Mouse (Mus musculus) hindbrain, embryonic 11.5 days (tissue): ENCODE measurements around the gene Hyls1. TPM values are rescaled to one million over a fixed set of nuclear protein-coding genes. Genes with fewer than 3 reads are reported as not detected.

Experiments
- ATAC-seq: fragments of 200-750 bp; cut with Nextera tagmentation; 2 replicates; pipeline ENCODE4 v1.8.0; 2017; ENCODE audit warnings: mild to moderate bottlenecking, moderate TSS enrichment, moderate library complexity; ENCODE audit not compliant: low FRiP score
- DNase-seq: peaks from one replicate; pipeline ENCODE4 v3.0.0-alpha.2; 2015; ENCODE audit warnings: low spot score
- H3K27ac ChIP-seq: fragments of 300-500 bp; sonication (generic); 2 replicates; pipeline ENCODE4 v1.5.1; 2014; ENCODE audit warnings: mild to moderate bottlenecking, low read depth, low read length
- H3K27me3 ChIP-seq: fragments of 300-500 bp; sonication (generic); 2 replicates; pipeline ENCODE4 v1.6.1; 2014; ENCODE audit warnings: mild to moderate bottlenecking, low read length, moderate library complexity, mixed read lengths; ENCODE audit not compliant: control insufficient read depth, insufficient read depth
- H3K36me3 ChIP-seq: fragments of 300-500 bp; sonication (generic); 2 replicates; pipeline ENCODE4 v1.6.1; 2014; ENCODE audit warnings: mild to moderate bottlenecking, low read length, moderate library complexity, mixed read lengths; ENCODE audit not compliant: control insufficient read depth, insufficient read depth
- H3K4me1 ChIP-seq: fragments of 300-500 bp; sonication (generic); replicated peaks from 2 replicates; pipeline ENCODE4 v1.6.1; 2014; ENCODE audit warnings: low read length, mixed read lengths; ENCODE audit not compliant: control insufficient read depth, insufficient read depth
- H3K4me2 ChIP-seq: fragments of 300-500 bp; sonication (generic); replicated peaks from 2 replicates; pipeline ENCODE4 v1.6.1; 2014; ENCODE audit warnings: mild to moderate bottlenecking, low read depth, low read length
- H3K4me3 ChIP-seq: fragments of 300-500 bp; sonication (generic); 2 replicates; pipeline ENCODE4 v1.5.1; 2014; ENCODE audit warnings: low read depth, low read length
- H3K9ac ChIP-seq: fragments of 300-500 bp; sonication (generic); 2 replicates; pipeline ENCODE4 v1.6.1; 2014; ENCODE audit warnings: low read depth, low read length
- H3K9me3 ChIP-seq: fragments of 300-500 bp; sonication (generic); 2 replicates; pipeline ENCODE4 v1.6.1; 2016; ENCODE audit warnings: low read length; ENCODE audit not compliant: control insufficient read depth
- WGBS: fragments of 180-500 bp; shearing (Covaris S2); extraction: QIAGEN DNeasy Blood & Tissue Kit; methylation state at CpG from one replicate; pipeline ENCODE4 v1.1.7; 2014; 5-methylcytosine and 5-hydroxymethylcytosine counted together
- polyA plus RNA-seq: library from polyadenylated mRNA; unstranded; fragments of >200 nt; fragmentation: Nextera tagmentation; extraction: Ambion mirVana; gene quantifications from 2 replicates; pipeline ENCODE4 v1.2.1, GENCODE M21; 2014

Gene Hyls1
- polyA plus RNA-seq, 1 experiment from 2014 or later = 32.4 TPM

GRCm38 (mm10) chr9:35570663-35571062 lies 465 bp upstream of the Hyls1 start:
- Histone ChIP-seq H3K4me3 (peak overlapping the region; percentile 79), H3K27ac (peak overlapping the region; percentile 87; the same call in 1 of the 2 replicates), H3K27me3 (peaks cover 2% of the 10 kb centered on the region; the same call in 1 of the 2 replicates), H3K4me2 (peak overlapping the region; percentile 77), H3K9me3 (no peaks in the 10 kb centered on the region), H3K36me3 (no peaks in the 10 kb centered on the region; the same call in 1 of the 2 replicates), H3K4me1 (no peaks in the 10 kb centered on the region), H3K9ac (peak overlapping the region; percentile 85)
- DNase-seq (no peak), ATAC-seq (peak; percentile 18; the same call in 1 of the 2 replicates)
- WGBS = 12% methylated on average over 5 of the region's 5 CpGs

DNA sequence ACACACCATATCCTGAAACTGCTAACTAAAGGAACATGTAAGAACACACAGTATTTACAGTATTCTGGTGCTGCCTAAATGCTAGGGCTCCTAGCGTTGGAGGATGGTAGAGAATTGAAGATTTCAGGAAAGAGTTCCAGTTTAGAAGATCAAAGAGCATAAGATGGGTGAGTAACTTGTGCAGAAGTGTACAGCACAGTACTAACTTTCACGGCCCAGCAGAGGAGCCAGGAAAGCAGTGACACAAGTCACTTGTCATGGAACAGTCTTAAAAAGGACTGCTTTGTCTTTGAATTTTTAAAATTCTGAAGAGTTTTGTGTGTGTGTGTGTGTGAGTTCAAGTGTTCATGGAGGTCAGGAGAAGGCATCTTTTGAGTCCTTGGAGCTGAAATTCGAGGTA lies 2.2 kb downstream of the Hyls1 start:
- Histone ChIP-seq H3K4me2 (no peak overlapping the region), H3K9me3 (no peaks in the 10 kb centered on the region), H3K4me3 (no peak overlapping the region), H3K9ac (no peak overlapping the region), H3K36me3 (peaks cover 4% of the 10 kb centered on the region; the same call in 1 of the 2 replicates), H3K27me3 (no peaks in the 10 kb centered on the region), H3K27ac (no peak overlapping the region), H3K4me1 (no peaks in the 10 kb centered on the region)
- no peak for DNase-seq
- no peak for ATAC-seq
- WGBS = 81% methylated on average over 3 of the region's 3 CpGs

DNA sequence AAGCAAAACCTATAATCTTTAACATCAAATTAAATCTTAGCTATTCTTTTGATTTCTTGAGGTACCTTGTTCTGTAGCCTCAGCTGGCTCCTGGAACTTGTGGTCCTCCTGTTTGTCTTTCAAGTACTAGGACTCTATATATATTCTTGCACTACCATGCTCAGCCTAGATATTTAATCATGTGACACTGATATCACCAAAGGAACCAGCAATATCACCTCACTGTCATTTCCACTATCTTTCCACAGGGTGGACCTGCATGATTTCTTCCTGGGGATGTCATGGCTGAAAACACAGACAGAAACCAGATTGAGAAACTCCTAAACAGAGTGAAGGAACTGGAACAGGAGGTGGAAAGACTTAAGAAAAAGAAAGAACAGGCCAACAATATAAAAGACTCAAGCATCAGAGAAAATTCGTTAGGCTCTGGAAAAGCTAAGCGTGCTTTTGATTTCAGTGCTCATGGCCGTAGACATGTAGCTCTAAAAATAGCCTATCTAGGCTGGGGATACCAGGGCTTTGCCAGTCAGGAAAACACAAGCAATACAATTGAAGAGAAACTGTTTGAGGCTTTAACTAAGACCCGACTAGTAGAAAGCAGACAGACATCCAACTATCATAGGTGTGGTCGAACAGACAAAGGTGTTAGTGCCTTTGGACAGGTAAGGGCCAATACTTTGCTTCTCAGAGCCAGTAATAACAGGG lies 5.5 kb downstream of the Hyls1 start:
- H3K9ac ChIP-seq = no peak overlapping the region
- H3K27ac ChIP-seq = no peak overlapping the region
- ATAC-seq (no peak), DNase-seq (no peak)
- H3K4me2 ChIP-seq = no peak overlapping the region
- WGBS = 92% methylated on average over 5 of the region's 5 CpGs
- no peaks in the 10 kb centered on the region for H3K27me3 ChIP-seq
- no peaks in the 10 kb centered on the region for H3K4me1 ChIP-seq
- peaks cover 6% of the 10 kb centered on the region for H3K36me3 ChIP-seq
- no peaks in the 10 kb centered on the region for H3K9me3 ChIP-seq
- H3K4me3 ChIP-seq = no peak overlapping the region

GRCm38 (mm10) chr9:35561583-35561982 lies 8.6 kb downstream of the Hyls1 start:
- no peak overlapping the region for H3K4me3 ChIP-seq
- DNase-seq (no peak), ATAC-seq (no peak)
- no peak overlapping the region for H3K27ac ChIP-seq
- no peak overlapping the region for H3K4me2 ChIP-seq
- H3K4me1 ChIP-seq = peaks cover 6% of the 10 kb centered on the region; the same call in 1 of the 2 replicates
- H3K9me3 ChIP-seq = no peaks in the 10 kb centered on the region
- WGBS = 89% methylated on average over 6 of the region's 6 CpGs
- H3K9ac ChIP-seq = no peak overlapping the region
- peaks cover 6% of the 10 kb centered on the region for H3K36me3 ChIP-seq
- H3K27me3 ChIP-seq = peaks cover 2% of the 10 kb centered on the region; the same call in 1 of the 2 replicates

GRCm38 (mm10) chr9:35561076-35561475 lies 9.1 kb downstream of the Hyls1 start:
- Histone ChIP-seq H3K27ac (no peak overlapping the region), H3K9ac (no peak overlapping the region), H3K36me3 (peaks cover 6% of the 10 kb centered on the region), H3K4me2 (no peak overlapping the region), H3K4me1 (peaks cover 6% of the 10 kb centered on the region; the same call in 1 of the 2 replicates), H3K4me3 (no peak overlapping the region), H3K27me3 (peaks cover 2% of the 10 kb centered on the region; the same call in 1 of the 2 replicates), H3K9me3 (no peaks in the 10 kb centered on the region)
- WGBS = 95% methylated on average over 11 of the region's 11 CpGs
- no peak for DNase-seq
- ATAC-seq = no peak

DNA sequence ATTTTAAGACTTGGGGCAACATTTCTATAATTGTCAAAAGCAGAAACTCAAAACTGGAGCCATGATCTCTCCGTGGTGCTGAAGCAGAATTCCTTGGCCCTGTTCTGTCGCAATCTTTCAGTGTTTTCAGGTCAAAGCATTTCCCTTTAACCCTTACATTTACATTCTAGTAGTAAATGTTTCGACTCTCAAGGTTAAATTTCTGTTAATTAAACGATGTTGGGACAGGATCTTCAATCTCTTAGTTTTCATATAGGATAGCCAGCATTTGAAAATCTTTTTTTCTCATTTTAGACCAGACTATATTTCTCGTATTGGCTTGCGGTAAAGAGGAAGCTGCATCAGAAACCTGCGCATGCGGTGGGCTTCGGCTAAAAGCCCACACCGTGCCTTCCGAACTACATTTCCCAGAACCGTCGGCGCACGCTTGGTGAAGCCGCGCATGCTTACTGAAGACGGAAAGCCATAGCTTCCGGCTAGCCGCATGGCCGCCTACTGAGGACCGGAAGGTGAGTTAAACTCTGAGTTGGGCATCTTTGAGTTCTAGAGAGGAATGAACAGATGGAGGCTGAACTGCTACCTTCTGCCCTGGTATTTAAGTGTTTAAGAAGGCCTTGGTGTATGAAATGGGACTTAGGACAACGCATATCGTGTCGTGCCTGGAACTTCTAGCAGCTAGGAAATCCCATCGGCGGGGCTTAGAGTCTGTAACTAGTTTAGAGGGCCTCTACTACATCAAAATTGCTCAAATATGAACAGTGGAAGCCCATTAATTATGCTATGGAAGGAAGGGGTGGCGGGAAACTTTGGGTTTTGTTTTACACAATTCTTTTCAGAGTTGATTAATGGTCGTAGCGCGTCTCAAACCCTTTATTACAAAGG lies 10.9 kb downstream of the Hyls1 start:
- 2% methylated on average over 31 of the region's 31 CpGs for WGBS
- Histone ChIP-seq H3K9ac (peak overlapping the region; percentile 72), H3K27ac (0 out of 2 replicates have a peak overlapping the region, but pooled peaks have one; percentile 33), H3K4me3 (peak overlapping the region; percentile 67), H3K27me3 (peaks cover 2% of the 10 kb centered on the region; the same call in 1 of the 2 replicates), H3K4me1 (peaks cover 6% of the 10 kb centered on the region; the same call in 1 of the 2 replicates), H3K4me2 (peak overlapping the region; percentile 88), H3K36me3 (peaks cover 3% of the 10 kb centered on the region), H3K9me3 (no peaks in the 10 kb centered on the region)
- ATAC-seq = peak; percentile 91
- DNase-seq = peak; percentile 94

DNA sequence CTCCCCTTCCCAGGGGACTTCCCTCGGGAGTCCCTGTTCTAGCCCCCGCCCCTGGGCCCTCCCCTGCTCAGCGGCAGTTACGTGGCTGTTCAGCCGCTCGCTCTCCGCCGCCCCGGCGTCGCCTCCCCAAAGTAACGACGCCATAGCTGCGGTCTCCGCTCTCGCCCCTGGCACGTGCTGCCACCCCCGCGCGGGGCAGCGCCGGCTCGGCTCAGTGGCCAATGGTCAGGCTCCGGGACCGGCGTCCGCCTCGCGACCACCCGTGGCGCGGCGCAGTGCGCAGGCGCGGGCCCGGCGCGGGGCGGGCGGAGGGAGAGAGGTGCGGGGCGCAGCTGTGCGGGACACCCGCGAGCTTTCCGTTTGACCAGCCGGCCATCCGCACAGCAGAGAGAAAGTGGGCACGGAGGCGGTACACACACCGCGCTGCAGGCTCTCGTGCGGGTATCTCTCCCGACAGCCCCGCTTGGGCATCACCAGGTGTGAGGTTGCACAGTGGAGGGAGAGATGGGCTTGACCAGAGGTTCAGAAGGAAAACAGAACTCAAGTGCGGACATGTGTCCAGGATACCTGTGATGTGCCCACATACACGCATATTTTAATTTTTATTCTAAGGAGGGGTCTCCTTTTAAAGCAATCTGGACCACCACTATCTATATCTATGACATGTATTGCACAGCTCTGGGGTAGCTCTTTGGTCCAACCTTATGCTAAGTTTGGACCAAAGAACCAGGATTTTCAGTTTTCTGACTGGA lies 11.8 kb downstream of the Hyls1 start, which contains the start of the genes Ddx25 and Pus3:
Gene Ddx25 (minus strand): TSS at position 272 of the 752 bp plus-strand sequence.
Gene Pus3 (plus strand): TSS at position 339 of the 752 bp plus-strand sequence.
- H3K9me3 ChIP-seq = no peaks in the 10 kb centered on the region
- 0 out of 2 replicates have a peak within 1 kb of the TSS, but pooled peaks have one; percentile 39 for H3K27ac ChIP-seq
- H3K9ac ChIP-seq = peak within 1 kb of the TSS; percentile 72
- H3K27me3 ChIP-seq = peaks cover 2% of the 10 kb centered on the region; the same call in 1 of the 2 replicates
- ATAC-seq (peak; percentile 89), DNase-seq (peak; percentile 87)
- peak within 1 kb of the TSS; percentile 88 for H3K4me2 ChIP-seq
- WGBS = under 1% methylated on average over 54 of the region's 59 CpGs
- H3K4me1 ChIP-seq = peaks cover 6% of the 10 kb centered on the region; the same call in 1 of the 2 replicates
- H3K36me3 ChIP-seq = peaks cover 3% of the 10 kb centered on the region
- peak within 1 kb of the TSS; percentile 67 for H3K4me3 ChIP-seq
